Mouse (Mus musculus): ENCODE measurements around the gene Mob3c. TPM values are rescaled to one million over a fixed set of nuclear protein-coding genes. Genes with fewer than 3 reads are reported as not detected.

Gene Mob3c
- polyA plus RNA-seq, 1 experiment from 2014 or later = 6.0 TPM

Other genes starting within 250 kb of the Mob3c start
- gene Cyp4a32, start 227.1 kb upstream of the Mob3c start, polyA plus RNA-seq (2014; fragmentation: Nextera tagmentation; extraction: Ambion mirVana) = not detected in 2 replicates
- not detected in 2 replicates for gene Cyp4b1, start 180.4 kb upstream of the Mob3c start, polyA plus RNA-seq (2014; fragmentation: Nextera tagmentation; extraction: Ambion mirVana)
- 44.3 and 48.5 TPM in 2 replicates for gene Efcab14, start 90.3 kb upstream of the Mob3c start, polyA plus RNA-seq (2014; fragmentation: Nextera tagmentation; extraction: Ambion mirVana)
- 0.32 and 0.65 TPM in 2 replicates for gene Tex38, start 47.1 kb upstream of the Mob3c start, polyA plus RNA-seq (2014; fragmentation: Nextera tagmentation; extraction: Ambion mirVana)
- 58.7 and 63.3 TPM in 2 replicates for gene Atpaf1, start 43.3 kb upstream of the Mob3c start, polyA plus RNA-seq (2014; fragmentation: Nextera tagmentation; extraction: Ambion mirVana)
- 23.2 and 26.1 TPM in 2 replicates for gene Mknk1, start 11.1 kb downstream of the Mob3c start, polyA plus RNA-seq (2014; fragmentation: Nextera tagmentation; extraction: Ambion mirVana)
- 0.27 TPM in 1 of 2 replicates, not detected in the other for gene Kncn, start 56.3 kb downstream of the Mob3c start, polyA plus RNA-seq (2014; fragmentation: Nextera tagmentation; extraction: Ambion mirVana)
- gene 6430628N08Rik, start 62.6 kb downstream of the Mob3c start, polyA plus RNA-seq (2014; fragmentation: Nextera tagmentation; extraction: Ambion mirVana) = 0.27 and 0.44 TPM in 2 replicates
- gene Dmbx1, start 111.8 kb downstream of the Mob3c start, polyA plus RNA-seq (2014; fragmentation: Nextera tagmentation; extraction: Ambion mirVana) = 0.14 and 0.27 TPM in 2 replicates
- 0.35 and 0.55 TPM in 2 replicates for gene Faah, start 189.8 kb downstream of the Mob3c start, polyA plus RNA-seq (2014; fragmentation: Nextera tagmentation; extraction: Ambion mirVana)
- gene Nsun4, start 225.8 kb downstream of the Mob3c start, polyA plus RNA-seq (2014; fragmentation: Nextera tagmentation; extraction: Ambion mirVana) = 16.9 and 20.0 TPM in 2 replicates
- gene Uqcrh, start 247.0 kb downstream of the Mob3c start, polyA plus RNA-seq (2014; fragmentation: Nextera tagmentation; extraction: Ambion mirVana) = 470 and 488 TPM in 2 replicates
- gene Lrrc41, start 247.2 kb downstream of the Mob3c start, polyA plus RNA-seq (2014; fragmentation: Nextera tagmentation; extraction: Ambion mirVana) = 81.4 and 81.6 TPM in 2 replicates